Mouse (Mus musculus) limb, embryonic 12.5 days (tissue): ENCODE data around the gene Kcnmb2. TPM values are rescaled to one million over a fixed set of nuclear protein-coding genes. Genes with fewer than 3 reads are reported as not detected.

ENCODE experiments used
- ATAC-seq: fragments of 200-750 bp; cut with Nextera tagmentation; 2 replicates; pipeline ENCODE4 v1.8.0; 2017; ENCODE audit warnings: low read depth, moderate TSS enrichment; ENCODE audit not compliant: insufficient number of reproducible peaks, insufficient read depth, low FRiP score, low TSS enrichment
- H3K27ac ChIP-seq: fragments of 300-500 bp; sonication (generic); 2 replicates; pipeline ENCODE4 v1.5.1; 2016; ENCODE audit warnings: mild to moderate bottlenecking, moderate library complexity
- H3K27me3 ChIP-seq: fragments of 300-500 bp; sonication (generic); 2 replicates; pipeline ENCODE4 v1.6.1; 2016; ENCODE audit warnings: mild to moderate bottlenecking, moderate library complexity
- H3K36me3 ChIP-seq: fragments of 300-500 bp; sonication (generic); 2 replicates; pipeline ENCODE4 v1.6.1; 2016; ENCODE audit warnings: mild to moderate bottlenecking, moderate library complexity
- H3K4me1 ChIP-seq: fragments of 300-500 bp; sonication (generic); replicated peaks from 2 replicates; pipeline ENCODE4 v1.6.1; 2016
- H3K4me2 ChIP-seq: fragments of 300-500 bp; sonication (generic); 2 replicates; pipeline ENCODE4 v1.6.1; 2016; ENCODE audit warnings: mild to moderate bottlenecking, moderate library complexity
- H3K4me3 ChIP-seq: fragments of 300-500 bp; sonication (generic); replicated peaks from 2 replicates; pipeline ENCODE4 v1.5.1; 2016; ENCODE audit warnings: mild to moderate bottlenecking
- H3K9ac ChIP-seq: fragments of 300-500 bp; sonication (generic); replicated peaks from 2 replicates; pipeline ENCODE4 v1.6.1; 2016; ENCODE audit warnings: mild to moderate bottlenecking, moderate library complexity
- H3K9me3 ChIP-seq: fragments of 300-500 bp; sonication (generic); 2 replicates; pipeline ENCODE4 v1.6.1; 2016; ENCODE audit warnings: mild to moderate bottlenecking, moderate library complexity
- WGBS: fragments of 180-500 bp; shearing (Covaris S2); methylation state at CpG from one replicate; pipeline ENCODE4 v1.1.7; 2016; 5-methylcytosine and 5-hydroxymethylcytosine counted together
- polyA plus RNA-seq: library from polyadenylated mRNA; unstranded; fragments of >200 nt; fragmentation: Nextera tagmentation; extraction: Ambion mirVana; gene quantifications from 2 replicates; pipeline ENCODE4 v1.2.1, GENCODE M21; 2016

The Kcnmb2 gene
- polyA plus RNA-seq, 1 experiment from 2014 or later = 0.76 TPM

DNA sequence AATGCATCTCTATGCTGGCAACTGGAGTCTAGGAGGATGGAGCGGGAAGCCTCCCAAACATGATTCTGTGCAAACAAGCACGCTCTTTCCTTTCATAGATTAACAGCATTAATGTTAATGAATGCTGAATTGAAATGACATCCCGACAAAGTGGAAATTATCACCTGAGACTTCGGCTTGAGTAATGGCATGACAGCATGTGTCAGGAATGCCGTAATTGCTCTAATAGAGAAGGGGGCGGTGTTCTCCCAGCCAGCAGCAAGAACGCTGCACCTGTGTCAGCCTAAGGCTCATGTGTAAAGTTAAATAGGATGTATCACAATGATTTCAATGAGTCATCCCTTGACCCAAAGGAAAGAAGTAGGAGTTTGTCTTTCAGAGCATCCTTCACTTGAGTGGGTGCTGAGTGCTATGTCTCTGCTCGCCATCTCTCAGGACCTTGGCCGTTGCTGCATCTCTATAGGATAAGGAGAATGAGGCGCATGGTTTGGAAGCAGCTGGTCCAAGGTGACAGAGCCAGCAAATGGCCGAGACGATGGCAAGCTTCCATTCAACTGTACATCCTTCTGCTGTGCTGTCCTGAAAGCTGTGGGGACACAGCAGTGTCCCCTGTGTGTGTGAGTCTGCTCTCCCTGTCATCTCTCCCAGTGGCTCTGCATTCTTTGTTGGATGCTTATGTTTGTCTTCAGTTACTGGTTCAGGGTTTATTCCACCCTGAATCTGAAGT lies 110.1 kb downstream of the Kcnmb2 start:
- Histone ChIP-seq H3K27ac (no peak overlapping the region), H3K36me3 (no peaks in the 10 kb centered on the region), H3K4me1 (no peaks in the 10 kb centered on the region), H3K9ac (no peak overlapping the region), H3K9me3 (no peaks in the 10 kb centered on the region), H3K4me2 (no peak overlapping the region), H3K4me3 (no peak overlapping the region), H3K27me3 (no peaks in the 10 kb centered on the region)
- no peak for ATAC-seq
- WGBS = 82% methylated on average over 12 of the region's 12 CpGs

DNA sequence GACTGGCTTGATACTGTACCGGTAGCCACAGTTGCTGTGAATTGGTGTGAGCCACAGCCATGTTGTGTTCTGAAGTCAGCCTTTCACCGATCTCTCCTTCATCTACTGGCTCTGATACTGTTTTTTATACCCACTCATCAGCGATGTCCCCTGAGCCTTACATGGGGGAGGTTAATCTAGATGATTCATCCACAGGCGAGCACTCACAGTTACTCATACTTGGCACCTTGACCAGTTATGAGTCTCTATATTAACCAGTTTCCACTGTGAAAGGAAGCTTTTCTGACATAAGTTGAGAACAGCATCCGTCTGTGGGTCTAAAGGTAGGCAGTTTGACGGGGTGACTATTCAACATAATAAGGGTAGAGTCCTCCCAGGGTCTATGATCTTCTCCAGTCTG lies 118.7 kb downstream of the Kcnmb2 start:
- no peak for ATAC-seq
- 90% methylated on average over 6 of the region's 6 CpGs for WGBS

DNA sequence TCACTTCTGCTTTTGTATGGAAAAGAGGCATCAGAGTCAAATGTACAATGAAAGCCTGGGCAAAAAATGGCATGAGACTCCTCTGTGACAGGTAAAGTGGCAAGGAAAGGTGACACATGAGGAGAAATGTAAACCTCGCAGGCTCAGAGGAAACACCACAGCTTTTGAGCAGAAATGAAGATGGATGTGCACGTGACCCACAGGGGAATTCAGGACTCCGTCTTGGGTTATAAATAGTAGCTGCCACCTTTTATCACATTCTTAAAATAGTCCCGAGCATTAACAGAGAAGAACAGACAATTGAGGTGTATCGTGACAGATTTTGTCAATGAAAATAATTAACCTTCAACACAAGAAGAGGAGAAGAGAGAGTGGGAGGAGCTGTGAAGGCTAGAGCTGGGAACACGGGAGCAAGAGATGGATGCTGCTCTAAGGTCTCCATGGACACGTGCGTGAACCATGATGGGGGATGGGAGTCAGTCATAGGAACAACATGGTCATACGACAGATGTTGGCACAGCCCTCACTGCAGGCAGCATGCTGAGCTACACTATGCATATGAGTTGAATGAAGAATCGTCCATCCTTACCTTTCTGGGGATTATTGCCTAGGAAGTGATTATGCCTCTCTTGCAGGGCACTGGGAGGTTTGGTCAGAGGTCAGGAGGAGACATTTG lies 127.2 kb downstream of the Kcnmb2 start:
- no peak overlapping the region for H3K4me3 ChIP-seq
- no peak overlapping the region for H3K27ac ChIP-seq
- no peaks in the 10 kb centered on the region for H3K27me3 ChIP-seq
- H3K36me3 ChIP-seq = no peaks in the 10 kb centered on the region
- 75% methylated on average over 10 of the region's 10 CpGs for WGBS
- no peaks in the 10 kb centered on the region for H3K9me3 ChIP-seq
- no peak for ATAC-seq
- no peak overlapping the region for H3K4me2 ChIP-seq
- no peak overlapping the region for H3K9ac ChIP-seq
- H3K4me1 ChIP-seq = no peaks in the 10 kb centered on the region

More for the DNA sequence above, 118.7 kb downstream of the Kcnmb2 start:
- no peak overlapping the region for H3K4me2 ChIP-seq
- no peak overlapping the region for H3K27ac ChIP-seq
- no peak overlapping the region for H3K9ac ChIP-seq
- H3K4me3 ChIP-seq = no peak overlapping the region
- H3K9me3 ChIP-seq = no peaks in the 10 kb centered on the region
- no peaks in the 10 kb centered on the region for H3K36me3 ChIP-seq
- H3K4me1 ChIP-seq = no peaks in the 10 kb centered on the region
- no peaks in the 10 kb centered on the region for H3K27me3 ChIP-seq

DNA sequence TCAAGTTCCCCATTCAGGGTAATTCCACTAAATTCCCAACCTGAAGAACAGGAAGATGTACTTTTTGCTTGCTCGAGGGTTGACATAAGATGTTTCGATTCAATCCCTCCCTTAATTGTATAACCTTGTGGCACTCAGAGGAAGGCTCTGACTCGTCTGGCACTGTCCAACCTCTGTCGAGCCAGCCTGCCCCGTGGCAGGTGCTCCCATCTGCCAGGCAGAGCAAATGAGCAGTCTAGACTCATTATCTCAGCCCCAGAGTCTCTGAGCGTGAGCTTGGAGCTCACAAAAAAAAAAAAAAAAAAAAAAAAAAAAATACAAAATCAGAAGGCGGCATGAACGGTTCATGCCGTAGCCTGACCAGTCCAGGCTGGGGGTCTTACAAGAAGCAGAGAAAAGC lies 130.1 kb downstream of the Kcnmb2 start:
- no peaks in the 10 kb centered on the region for H3K27me3 ChIP-seq
- no peak overlapping the region for H3K4me3 ChIP-seq
- no peaks in the 10 kb centered on the region for H3K9me3 ChIP-seq
- no peak for ATAC-seq
- H3K36me3 ChIP-seq = no peaks in the 10 kb centered on the region
- no peak overlapping the region for H3K27ac ChIP-seq
- WGBS = 78% methylated on average over 9 of the region's 9 CpGs
- no peaks in the 10 kb centered on the region for H3K4me1 ChIP-seq
- no peak overlapping the region for H3K9ac ChIP-seq
- no peak overlapping the region for H3K4me2 ChIP-seq

DNA sequence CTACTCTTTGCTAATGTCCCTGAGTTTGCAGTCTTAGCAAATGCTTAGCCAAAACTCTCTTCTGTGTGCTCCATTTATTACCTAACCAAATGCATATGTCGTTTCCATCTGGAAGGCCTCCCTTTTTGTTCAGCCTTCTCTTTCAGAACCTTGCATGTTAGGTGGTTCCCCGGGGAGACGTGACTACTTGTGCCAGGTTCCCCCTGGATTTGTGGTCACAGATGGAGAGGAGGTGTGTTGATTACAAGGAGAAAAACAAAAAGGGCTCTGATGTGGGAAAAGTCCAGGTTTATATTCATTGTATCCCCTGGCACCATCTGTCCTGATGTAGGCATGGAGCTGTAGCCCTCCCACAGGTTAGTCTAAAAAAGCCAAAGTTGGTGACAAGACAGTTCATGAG lies 141.5 kb downstream of the Kcnmb2 start:
- no peak overlapping the region for H3K4me3 ChIP-seq
- no peak for ATAC-seq
- H3K4me1 ChIP-seq = no peaks in the 10 kb centered on the region
- H3K36me3 ChIP-seq = no peaks in the 10 kb centered on the region
- no peak overlapping the region for H3K4me2 ChIP-seq
- 43% methylated on average over 3 of the region's 3 CpGs for WGBS
- H3K9ac ChIP-seq = no peak overlapping the region
- no peaks in the 10 kb centered on the region for H3K9me3 ChIP-seq
- H3K27me3 ChIP-seq = no peaks in the 10 kb centered on the region
- H3K27ac ChIP-seq = no peak overlapping the region

DNA sequence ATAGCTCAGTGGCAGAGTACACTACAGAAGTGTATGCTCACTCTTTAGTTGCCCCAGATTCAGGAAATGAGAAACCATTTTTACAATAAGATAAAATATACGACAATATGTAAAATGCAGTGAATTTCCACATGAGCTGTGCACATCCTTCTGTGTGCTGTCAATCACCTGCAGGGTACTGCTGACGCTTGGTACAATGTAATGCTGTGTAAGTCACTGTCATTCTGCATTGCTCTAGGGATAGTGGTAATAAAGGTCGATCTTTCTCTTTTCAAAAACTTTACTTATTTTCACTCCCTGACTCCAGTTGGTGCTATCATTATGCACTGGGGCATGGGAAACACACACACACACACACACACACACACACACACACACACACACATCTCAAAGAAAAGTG lies 146.5 kb downstream of the Kcnmb2 start:
- Histone ChIP-seq H3K9me3 (no peaks in the 10 kb centered on the region), H3K4me3 (no peak overlapping the region), H3K27me3 (no peaks in the 10 kb centered on the region), H3K4me1 (no peaks in the 10 kb centered on the region), H3K4me2 (no peak overlapping the region), H3K27ac (no peak overlapping the region), H3K36me3 (no peaks in the 10 kb centered on the region), H3K9ac (no peak overlapping the region)
- 84% methylated on average over 3 of the region's 3 CpGs for WGBS
- ATAC-seq = no peak

DNA sequence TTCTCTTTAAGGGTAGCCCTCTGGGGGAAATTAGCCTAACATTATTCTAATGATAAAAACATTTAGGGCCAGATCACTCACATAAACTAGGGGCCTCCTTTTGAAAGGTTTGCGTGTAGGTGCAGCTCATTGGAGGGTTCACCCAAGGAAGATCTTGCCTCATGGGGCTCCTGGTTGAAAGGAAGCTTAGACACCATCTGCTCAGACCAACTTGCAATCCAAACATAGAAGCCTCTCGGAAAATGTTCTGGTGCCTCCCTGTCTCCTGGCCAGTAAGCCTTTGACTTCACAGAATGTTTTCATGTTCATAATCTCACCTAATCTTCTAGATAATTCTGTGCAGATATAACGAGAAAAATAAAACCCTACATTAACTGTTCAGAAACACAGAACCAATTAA lies 150.3 kb downstream of the Kcnmb2 start:
- WGBS = 70% methylated on average over 3 of the region's 3 CpGs
- no peak for ATAC-seq
- H3K36me3 ChIP-seq = no peaks in the 10 kb centered on the region
- no peaks in the 10 kb centered on the region for H3K27me3 ChIP-seq
- H3K9me3 ChIP-seq = no peaks in the 10 kb centered on the region
- no peak overlapping the region for H3K4me2 ChIP-seq
- no peak overlapping the region for H3K9ac ChIP-seq
- no peaks in the 10 kb centered on the region for H3K4me1 ChIP-seq
- no peak overlapping the region for H3K4me3 ChIP-seq
- H3K27ac ChIP-seq = no peak overlapping the region

DNA sequence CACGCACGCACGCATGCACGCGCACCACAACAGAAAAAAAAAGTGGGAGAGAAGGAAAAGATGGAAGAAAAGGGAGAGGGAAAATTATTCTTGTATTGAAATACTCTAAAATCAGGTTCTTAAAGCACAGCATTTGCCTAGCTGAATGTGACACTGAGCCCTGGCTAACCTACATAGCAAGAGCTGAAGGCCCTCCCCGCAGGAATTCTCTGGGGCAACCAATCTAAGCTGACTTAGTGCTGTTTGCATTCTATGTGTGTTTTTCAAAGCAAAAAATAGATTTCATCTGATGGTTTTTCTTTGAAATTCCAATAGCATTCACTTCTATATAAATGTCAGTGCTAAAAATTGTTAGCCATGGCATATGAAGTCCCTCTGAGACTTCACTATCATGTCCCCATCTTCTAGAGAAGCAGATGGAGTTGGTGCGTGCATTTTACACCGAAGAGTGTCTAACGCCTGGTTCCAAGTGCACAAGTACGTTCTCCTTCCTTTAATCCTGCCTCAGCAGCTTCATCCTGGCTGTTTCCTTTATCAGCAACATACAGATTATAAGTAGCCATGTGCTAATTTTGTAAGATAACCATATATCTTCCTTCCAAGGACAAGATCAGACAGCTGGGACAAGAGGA lies 151.4 kb downstream of the Kcnmb2 start:
- ATAC-seq = no peak
- H3K27ac ChIP-seq = no peak overlapping the region
- H3K4me2 ChIP-seq = no peak overlapping the region
- H3K27me3 ChIP-seq = no peaks in the 10 kb centered on the region
- H3K4me1 ChIP-seq = no peaks in the 10 kb centered on the region
- no peak overlapping the region for H3K4me3 ChIP-seq
- no peak overlapping the region for H3K9ac ChIP-seq
- H3K9me3 ChIP-seq = no peaks in the 10 kb centered on the region
- WGBS = 90% methylated on average over 10 of the region's 10 CpGs
- no peaks in the 10 kb centered on the region for H3K36me3 ChIP-seq

DNA sequence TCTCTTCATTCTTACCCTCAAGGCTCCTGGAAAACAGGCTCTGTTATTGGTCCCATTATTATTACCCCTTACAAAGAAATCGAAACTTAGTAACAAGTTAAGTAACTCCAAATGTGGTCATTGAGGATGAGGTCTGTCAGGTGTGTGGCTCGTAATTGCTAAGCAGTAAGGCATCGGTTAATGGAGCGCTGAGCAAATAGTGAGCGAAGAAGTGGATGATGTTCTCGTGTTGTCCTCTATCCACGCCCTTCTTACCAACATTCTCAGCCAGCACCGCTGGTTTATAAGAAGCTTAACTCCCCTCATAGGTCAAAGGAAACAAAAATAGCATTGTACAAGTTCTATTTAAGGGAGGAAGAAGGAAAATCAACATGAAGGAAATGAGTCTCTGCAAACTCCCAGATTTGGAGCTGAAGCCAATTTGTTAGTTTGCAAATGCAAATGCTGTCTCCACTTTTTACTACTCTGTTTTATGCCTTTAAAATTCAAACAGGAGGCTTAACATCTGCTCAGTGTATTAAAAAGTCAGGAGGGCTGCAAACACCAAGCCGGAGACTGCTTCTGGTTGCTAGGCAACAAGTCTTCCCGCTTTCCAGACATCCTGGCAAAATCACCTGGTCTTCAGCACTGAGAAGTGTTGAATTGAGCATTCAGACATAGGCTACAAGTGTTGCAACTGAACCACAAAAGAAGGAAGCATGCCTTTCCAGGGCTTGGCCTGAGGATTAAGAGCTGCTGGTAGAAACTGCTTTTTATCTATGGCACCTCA lies 157.8 kb downstream of the Kcnmb2 start:
- H3K4me3 ChIP-seq = no peak overlapping the region
- WGBS = 34% methylated on average over 10 of the region's 10 CpGs
- H3K9me3 ChIP-seq = no peaks in the 10 kb centered on the region
- peak overlapping the region; percentile 71 for H3K27ac ChIP-seq
- H3K4me1 ChIP-seq = peaks cover 18% of the 10 kb centered on the region
- peak overlapping the region; percentile 27; the same call in 1 of the 2 replicates for H3K4me2 ChIP-seq
- H3K27me3 ChIP-seq = no peaks in the 10 kb centered on the region
- no peaks in the 10 kb centered on the region for H3K36me3 ChIP-seq
- peak; percentile 75; the same call in 1 of the 2 replicates for ATAC-seq
- no peak overlapping the region for H3K9ac ChIP-seq

DNA sequence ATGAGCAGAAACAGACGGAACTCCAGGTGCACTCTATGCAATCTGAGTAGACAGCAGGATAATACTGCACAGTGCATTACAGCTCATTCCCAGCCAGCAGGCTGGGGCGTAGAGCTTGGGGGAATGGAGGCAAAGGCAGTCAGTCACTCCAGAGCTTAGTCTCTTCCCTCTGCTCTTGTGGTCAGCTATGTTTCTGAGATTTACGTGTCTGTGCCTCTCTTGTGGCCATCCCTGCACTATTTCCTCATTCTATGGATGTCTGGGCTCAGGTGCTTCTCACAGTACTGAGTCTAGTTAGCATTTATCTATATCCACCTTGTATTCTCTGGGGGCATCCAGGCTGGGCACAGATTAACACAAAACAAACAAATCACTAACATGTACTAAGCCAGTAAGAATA lies 160.4 kb downstream of the Kcnmb2 start:
- Histone ChIP-seq H3K27ac (no peak overlapping the region), H3K4me3 (no peak overlapping the region), H3K4me1 (peaks cover 29% of the 10 kb centered on the region), H3K27me3 (no peaks in the 10 kb centered on the region), H3K9ac (no peak overlapping the region), H3K4me2 (no peak overlapping the region), H3K9me3 (no peaks in the 10 kb centered on the region), H3K36me3 (no peaks in the 10 kb centered on the region)
- no peak for ATAC-seq
- 63% methylated on average over 3 of the region's 3 CpGs for WGBS

DNA sequence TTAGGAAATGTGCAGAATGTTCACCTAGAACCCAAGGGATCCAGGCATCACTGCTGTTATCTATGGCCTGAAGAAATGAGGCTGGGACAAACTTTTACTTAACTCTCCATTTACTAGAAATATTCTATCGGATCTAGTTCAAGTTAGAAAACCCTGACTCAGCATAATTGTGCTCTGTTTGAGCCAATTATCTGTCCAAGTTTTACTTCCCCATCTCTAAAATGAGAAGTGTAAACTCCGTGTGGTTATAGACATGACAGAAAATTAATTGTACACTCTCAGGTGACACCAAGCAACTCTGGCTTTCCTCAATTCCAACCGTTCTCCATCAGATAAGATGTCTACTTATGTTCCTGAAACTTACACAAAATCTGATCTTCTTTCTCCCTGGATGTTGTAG lies 161.0 kb downstream of the Kcnmb2 start:
- Histone ChIP-seq H3K4me2 (no peak overlapping the region), H3K36me3 (no peaks in the 10 kb centered on the region), H3K4me3 (no peak overlapping the region), H3K27me3 (no peaks in the 10 kb centered on the region), H3K27ac (no peak overlapping the region), H3K9me3 (no peaks in the 10 kb centered on the region), H3K9ac (no peak overlapping the region), H3K4me1 (peaks cover 30% of the 10 kb centered on the region)
- ATAC-seq = no peak
- 81% methylated on average over 3 of the region's 3 CpGs for WGBS
